Mouse (Mus musculus) embryonic facial prominence, embryonic 10.5 days (tissue): ENCODE measurements around the gene Fzr1. TPM values are rescaled to one million over a fixed set of nuclear protein-coding genes. Genes with fewer than 3 reads are reported as not detected.

ENCODE experiments used
- DNase-seq: peaks from one replicate; pipeline ENCODE4 v3.0.0-alpha.2; 2017; ENCODE audit warnings: low spot score
- H3K27ac ChIP-seq: fragments of 300-500 bp; sonication (generic); replicated peaks from 2 replicates; pipeline ENCODE4 v1.5.1; 2016; ENCODE audit warnings: mild to moderate bottlenecking
- H3K27me3 ChIP-seq: fragments of 300-500 bp; sonication (generic); replicated peaks from 2 replicates; pipeline ENCODE4 v1.6.1; 2016; ENCODE audit warnings: low read depth, mild to moderate bottlenecking; ENCODE audit not compliant: poor library complexity, severe bottlenecking
- H3K36me3 ChIP-seq: fragments of 300-500 bp; sonication (generic); replicated peaks from 2 replicates; pipeline ENCODE4 v1.6.1; 2016; ENCODE audit warnings: mild to moderate bottlenecking, moderate library complexity
- H3K4me1 ChIP-seq: fragments of 300-500 bp; sonication (generic); 2 replicates; pipeline ENCODE4 v1.6.1; 2016
- H3K4me3 ChIP-seq: fragments of 300-500 bp; sonication (generic); 2 replicates; pipeline ENCODE4 v1.5.1; 2016; ENCODE audit warnings: mild to moderate bottlenecking, moderate library complexity
- H3K9me3 ChIP-seq: fragments of 300-500 bp; sonication (generic); 2 replicates; pipeline ENCODE4 v1.6.1; 2016; ENCODE audit warnings: mild to moderate bottlenecking
- WGBS: fragments of 180-500 bp; shearing (Covaris S2); methylation state at CpG from one replicate; pipeline ENCODE4 v1.1.7; 2016; 5-methylcytosine and 5-hydroxymethylcytosine counted together
- polyA plus RNA-seq: library from polyadenylated mRNA; unstranded; fragments of >200 nt; fragmentation: Nextera tagmentation; extraction: Ambion mirVana; gene quantifications from 2 replicates; pipeline ENCODE4 v1.2.1, GENCODE M21; 2016

Fzr1 gene
- polyA plus RNA-seq, 1 experiment from 2014 or later, result 134 TPM

DNA sequence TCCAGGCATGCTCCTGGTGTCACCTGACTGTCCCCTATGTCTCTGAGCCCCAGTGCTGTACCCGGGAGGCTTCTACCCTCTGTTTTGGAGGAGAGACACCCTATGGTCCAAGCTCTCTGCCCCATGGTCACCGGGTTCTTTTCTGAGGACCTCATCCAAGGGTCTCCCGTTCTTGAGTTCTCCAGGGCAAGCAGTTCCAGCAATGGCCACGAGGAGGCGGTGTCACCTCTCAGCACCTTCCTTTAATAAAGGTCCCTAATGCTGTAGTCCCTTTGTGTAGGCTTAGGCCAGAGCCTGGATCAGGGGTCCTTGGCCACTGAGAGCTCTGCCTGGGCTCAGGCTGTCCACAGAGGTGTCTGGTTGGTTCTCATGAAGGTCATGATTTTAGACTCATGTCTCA lies 16.8 kb upstream of the Fzr1 start:
- H3K4me1 ChIP-seq, result peaks cover 38% of the 10 kb centered on the region
- WGBS, result 14% methylated on average over 5 of the region's 5 CpGs
- H3K27ac ChIP-seq, result no peak overlapping the region
- no peak overlapping the region for H3K4me3 ChIP-seq
- peaks cover 39% of the 10 kb centered on the region for H3K27me3 ChIP-seq
- DNase-seq, result peak; percentile 82
- H3K9me3 ChIP-seq, result no peaks in the 10 kb centered on the region
- H3K36me3 ChIP-seq, result peaks cover 25% of the 10 kb centered on the region

DNA sequence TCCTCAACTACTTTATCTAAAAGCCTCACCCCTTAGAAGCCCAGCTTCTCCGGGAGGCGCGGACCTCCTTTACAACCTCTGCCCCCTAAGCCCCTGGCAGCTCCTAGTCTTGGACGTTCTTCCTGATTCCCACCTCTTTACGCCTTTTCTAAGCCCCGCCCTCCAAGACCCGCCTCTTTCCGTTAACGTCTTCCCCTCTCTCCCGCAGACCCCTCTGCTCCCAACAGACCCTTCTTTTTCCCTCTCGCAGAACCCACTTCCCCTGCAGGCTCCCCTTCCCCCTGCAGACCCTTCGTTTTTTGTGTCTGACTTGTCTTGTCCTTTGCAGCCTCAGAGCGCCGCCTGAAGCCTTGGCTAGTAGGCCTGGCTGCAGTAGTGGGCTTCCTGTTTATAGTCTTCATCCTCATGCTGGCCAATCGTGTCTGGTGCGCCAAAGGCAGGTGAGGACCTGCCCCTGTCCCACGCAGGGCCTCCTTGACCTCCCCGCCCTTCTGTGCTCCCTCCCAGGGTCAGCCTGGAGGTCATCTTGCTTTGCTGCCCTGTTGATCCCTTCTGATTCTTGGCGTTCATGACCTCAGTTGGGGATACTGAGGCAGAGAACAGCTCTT lies 15.2 kb upstream of the Fzr1 start:
- DNase-seq, result no peak
- H3K36me3 ChIP-seq, result peaks cover 20% of the 10 kb centered on the region

DNA sequence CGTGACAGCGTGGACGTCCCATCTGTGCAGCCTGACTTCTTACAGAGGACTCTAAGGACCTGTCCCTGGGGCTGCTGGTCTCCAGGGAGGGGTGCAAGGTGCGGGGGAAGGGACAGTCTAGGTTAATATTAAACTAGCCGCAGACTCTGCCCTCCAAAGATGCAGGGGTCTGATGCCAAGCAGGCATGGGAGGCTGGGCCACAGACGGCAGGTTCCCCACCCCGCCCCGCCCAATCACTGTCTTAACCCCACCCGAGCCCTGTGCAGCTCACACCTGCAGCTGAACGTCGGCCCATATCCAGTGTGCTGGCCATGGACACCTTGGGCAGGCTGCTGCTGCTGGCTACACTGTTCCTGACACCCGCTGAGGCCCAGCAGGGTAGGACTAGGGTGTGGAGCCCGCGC lies 14.5 kb upstream of the Fzr1 start, which contains the start of gene Smim24:
TSS of gene Smim24 (plus strand) at position 271 of the 405 bp plus-strand sequence.
- Histone ChIP-seq H3K36me3 (peaks cover 28% of the 10 kb centered on the region), H3K9me3 (no peaks in the 10 kb centered on the region), H3K27ac (peak within 1 kb of the TSS; percentile 68), H3K4me1 (peaks cover 39% of the 10 kb centered on the region), H3K4me3 (peak within 1 kb of the TSS; percentile 53), H3K27me3 (peaks cover 21% of the 10 kb centered on the region)
- DNase-seq, result no peak
- 64% methylated on average over 14 of the region's 14 CpGs for WGBS

More for the DNA sequence above, 15.2 kb upstream of the Fzr1 start:
- WGBS, result 5% methylated on average over 19 of the region's 19 CpGs
- peaks cover 28% of the 10 kb centered on the region for H3K27me3 ChIP-seq
- H3K4me3 ChIP-seq, result peak overlapping the region; percentile 53
- H3K27ac ChIP-seq, result peak overlapping the region; percentile 68
- no peaks in the 10 kb centered on the region for H3K9me3 ChIP-seq
- peaks cover 39% of the 10 kb centered on the region for H3K4me1 ChIP-seq

DNA sequence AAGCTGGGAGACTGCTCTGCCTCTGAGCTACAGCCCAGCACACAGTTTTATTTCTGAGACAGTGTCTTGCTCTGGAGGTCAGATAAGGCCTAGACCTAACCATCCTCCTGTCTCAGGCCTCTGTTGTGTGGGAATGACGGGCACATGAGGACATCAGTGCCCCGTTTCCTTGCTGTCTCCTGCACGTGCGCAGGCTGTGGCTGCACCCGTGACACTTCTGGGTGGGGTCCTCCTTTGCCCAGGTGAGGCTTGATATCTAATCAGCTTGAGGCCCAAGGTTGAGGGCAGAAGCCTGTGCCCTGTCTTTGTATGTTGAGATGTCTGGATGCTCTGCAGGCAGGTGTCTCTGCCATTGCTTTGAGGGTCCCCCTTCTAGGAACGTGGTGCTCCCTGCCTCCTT lies 14.0 kb upstream of the Fzr1 start:
- Histone ChIP-seq H3K4me3 (peak overlapping the region; percentile 2; the same call in 1 of the 2 replicates), H3K9me3 (no peaks in the 10 kb centered on the region), H3K36me3 (peaks cover 33% of the 10 kb centered on the region), H3K27me3 (peaks cover 16% of the 10 kb centered on the region; the same call in 1 of the 2 replicates), H3K4me1 (peaks cover 36% of the 10 kb centered on the region), H3K27ac (peak overlapping the region; percentile 68; the same call in 1 of the 2 replicates)
- WGBS, result 94% methylated on average over 6 of the region's 6 CpGs
- DNase-seq, result no peak

DNA sequence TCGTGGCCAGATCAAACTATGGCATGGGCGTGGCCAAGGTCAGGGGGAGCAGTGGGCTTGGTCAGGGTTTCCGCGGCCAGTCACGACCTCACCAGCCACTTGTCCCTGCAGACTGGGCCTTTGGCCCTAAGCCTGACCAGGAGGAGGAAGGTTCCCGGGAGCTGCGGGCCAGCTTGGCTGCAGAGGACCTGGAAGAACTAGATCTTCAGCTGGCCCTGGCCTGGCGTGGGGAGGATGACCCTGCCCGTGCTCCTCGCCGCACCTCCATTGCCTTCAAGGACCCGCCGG lies 12.3 kb upstream of the Fzr1 start:
- 88% methylated on average over 13 of the region's 13 CpGs for WGBS
- H3K27me3 ChIP-seq, result 0 out of 2 replicates have a peak, but pooled peaks cover 8% of the 10 kb centered on the region
- H3K4me3 ChIP-seq, result no peak overlapping the region
- no peak overlapping the region for H3K27ac ChIP-seq
- DNase-seq, result no peak
- peaks cover 50% of the 10 kb centered on the region for H3K36me3 ChIP-seq
- no peaks in the 10 kb centered on the region for H3K9me3 ChIP-seq
- peaks cover 36% of the 10 kb centered on the region for H3K4me1 ChIP-seq

DNA sequence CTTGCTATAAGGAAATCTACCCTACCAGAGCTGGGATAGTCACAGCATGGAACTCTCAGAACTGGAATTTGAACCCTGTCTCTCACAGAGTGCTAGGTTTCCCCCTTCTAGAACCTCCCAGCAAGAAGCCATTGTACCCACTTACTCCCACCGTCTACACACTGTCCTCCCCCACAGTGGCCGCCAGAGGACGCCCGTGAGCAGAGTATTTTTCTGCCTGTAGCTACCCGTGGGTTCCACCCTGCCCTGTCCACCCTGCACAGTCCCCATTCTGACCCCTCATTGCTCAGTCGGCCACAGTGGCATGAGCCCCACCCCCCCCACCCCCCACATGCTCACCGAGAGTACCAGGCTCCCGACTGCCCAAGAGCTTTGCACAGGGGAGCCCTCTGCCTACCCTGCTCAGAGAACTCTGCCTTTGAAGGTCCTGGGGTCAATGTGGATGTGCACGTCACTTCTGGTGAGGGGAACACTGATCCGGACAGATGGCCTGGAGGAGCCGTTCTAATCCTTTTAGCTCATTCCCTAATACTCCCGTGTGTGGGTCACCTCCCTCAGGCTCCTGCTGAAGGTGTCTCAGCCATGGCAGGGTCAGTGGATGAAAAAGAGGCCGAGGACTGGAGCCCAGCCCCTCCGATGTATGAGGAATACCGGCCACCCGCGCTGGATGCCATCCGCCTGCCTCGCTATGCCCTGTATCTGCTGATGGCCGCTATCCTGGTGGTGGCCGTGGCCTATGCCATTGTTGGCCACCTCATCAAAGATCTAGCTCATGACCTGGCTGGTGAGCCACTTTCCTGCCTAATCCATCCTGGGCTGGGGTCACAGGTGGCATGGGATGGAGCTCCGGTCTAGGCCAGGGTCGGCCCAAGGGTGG lies 11.7 kb upstream of the Fzr1 start:
- H3K4me3 ChIP-seq, result no peak overlapping the region
- H3K36me3 ChIP-seq, result peaks cover 51% of the 10 kb centered on the region
- peak overlapping the region; percentile 49; the same call in 1 of the 2 replicates for H3K27ac ChIP-seq
- 61% methylated on average over 23 of the region's 23 CpGs for WGBS
- H3K4me1 ChIP-seq, result peaks cover 41% of the 10 kb centered on the region
- DNase-seq, result peak; percentile 79
- H3K27me3 ChIP-seq, result 0 out of 2 replicates have a peak, but pooled peaks cover 8% of the 10 kb centered on the region
- no peaks in the 10 kb centered on the region for H3K9me3 ChIP-seq

DNA sequence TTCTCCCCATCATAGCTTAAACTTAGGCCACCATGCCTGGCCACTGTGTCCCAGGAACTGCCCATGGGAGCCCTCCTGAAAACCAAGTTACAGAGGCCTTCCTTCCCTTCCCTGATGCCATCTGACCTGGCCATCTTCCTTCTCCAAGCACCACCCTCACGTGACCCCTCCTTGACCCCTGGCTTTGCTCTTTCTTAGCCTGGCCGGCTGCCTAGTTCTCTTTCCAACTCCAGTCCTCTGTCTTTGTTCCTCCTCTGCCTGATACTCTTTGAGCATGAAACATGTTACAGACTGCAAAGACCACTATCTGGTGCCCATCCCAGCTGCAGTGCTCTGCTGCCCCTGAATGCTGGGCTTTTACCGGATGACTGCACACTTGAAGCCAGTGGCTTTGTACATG lies 11.1 kb upstream of the Fzr1 start:
- peak overlapping the region; percentile 36; the same call in 1 of the 2 replicates for H3K27ac ChIP-seq
- 0 out of 2 replicates have a peak, but pooled peaks cover 8% of the 10 kb centered on the region for H3K27me3 ChIP-seq
- 60% methylated on average over 3 of the region's 3 CpGs for WGBS
- H3K36me3 ChIP-seq, result peaks cover 51% of the 10 kb centered on the region
- H3K4me1 ChIP-seq, result peaks cover 46% of the 10 kb centered on the region
- no peak overlapping the region for H3K4me3 ChIP-seq
- H3K9me3 ChIP-seq, result no peaks in the 10 kb centered on the region
- no peak for DNase-seq

DNA sequence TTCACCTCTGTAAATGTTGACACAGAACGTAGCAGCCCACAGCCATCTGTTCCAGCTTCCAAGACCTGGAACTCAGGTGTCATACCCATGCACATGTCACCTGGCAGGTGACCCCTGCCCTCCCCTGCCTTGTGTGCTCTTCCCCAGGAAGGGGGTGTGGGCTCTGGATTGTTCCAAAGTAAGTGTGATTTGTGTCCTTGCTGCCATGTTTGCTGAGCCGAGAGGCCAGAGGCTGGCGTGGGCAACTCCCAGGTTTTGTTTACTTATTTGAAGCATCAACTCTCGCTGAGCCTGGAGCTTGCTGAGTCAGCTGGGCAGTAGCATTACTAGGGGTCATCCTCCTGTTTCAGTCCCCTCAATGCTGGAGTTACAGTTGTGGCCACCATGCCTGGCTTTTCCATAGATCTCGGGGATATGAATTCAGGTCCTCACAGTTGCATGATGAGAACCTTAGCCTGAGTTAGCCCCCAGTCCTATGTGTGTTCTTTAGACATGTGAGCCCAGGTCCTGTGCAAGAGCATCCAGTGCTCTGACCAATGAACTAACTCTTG lies 10.3 kb upstream of the Fzr1 start, which contains the start of gene Gm48552:
TSS of gene Gm48552 (plus strand) at position 501 of the 551 bp plus-strand sequence.
- WGBS, result 90% methylated on average over 5 of the region's 5 CpGs
- H3K27me3 ChIP-seq, result 0 out of 2 replicates have a peak, but pooled peaks cover 3% of the 10 kb centered on the region
- peaks cover 51% of the 10 kb centered on the region for H3K36me3 ChIP-seq
- H3K9me3 ChIP-seq, result no peaks in the 10 kb centered on the region
- no peak within 1 kb of the TSS for H3K4me3 ChIP-seq
- peaks cover 39% of the 10 kb centered on the region for H3K4me1 ChIP-seq
- DNase-seq, result no peak
- H3K27ac ChIP-seq, result peak within 1 kb of the TSS; percentile 49; the same call in 1 of the 2 replicates

DNA sequence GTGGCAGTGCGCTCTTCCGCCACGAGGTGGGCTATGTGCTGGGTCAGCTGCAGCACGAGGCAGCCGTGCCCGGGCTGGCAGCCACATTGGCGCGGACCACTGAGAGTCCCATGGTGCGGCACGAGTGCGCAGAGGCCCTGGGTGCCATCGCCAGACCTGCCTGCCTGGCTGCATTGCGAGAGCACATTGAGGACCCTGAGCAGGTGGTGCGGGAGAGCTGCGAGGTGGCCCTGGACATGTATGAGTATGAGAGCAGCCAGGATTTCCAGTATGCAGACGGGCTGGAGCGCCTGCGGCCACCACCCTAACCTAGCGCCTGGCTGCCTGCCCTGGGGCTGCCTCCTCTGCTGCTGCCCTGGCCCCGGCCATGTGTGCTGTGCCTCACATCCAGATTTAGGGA lies 9.4 kb upstream of the Fzr1 start:
- Histone ChIP-seq H3K9me3 (no peaks in the 10 kb centered on the region), H3K36me3 (peaks cover 51% of the 10 kb centered on the region), H3K4me3 (0 out of 2 replicates have a peak overlapping the region, but pooled peaks have one; percentile 16), H3K4me1 (peaks cover 30% of the 10 kb centered on the region), H3K27ac (no peak overlapping the region), H3K27me3 (0 out of 2 replicates have a peak, but pooled peaks cover 3% of the 10 kb centered on the region)
- DNase-seq, result no peak
- 94% methylated on average over 20 of the region's 20 CpGs for WGBS

DNA sequence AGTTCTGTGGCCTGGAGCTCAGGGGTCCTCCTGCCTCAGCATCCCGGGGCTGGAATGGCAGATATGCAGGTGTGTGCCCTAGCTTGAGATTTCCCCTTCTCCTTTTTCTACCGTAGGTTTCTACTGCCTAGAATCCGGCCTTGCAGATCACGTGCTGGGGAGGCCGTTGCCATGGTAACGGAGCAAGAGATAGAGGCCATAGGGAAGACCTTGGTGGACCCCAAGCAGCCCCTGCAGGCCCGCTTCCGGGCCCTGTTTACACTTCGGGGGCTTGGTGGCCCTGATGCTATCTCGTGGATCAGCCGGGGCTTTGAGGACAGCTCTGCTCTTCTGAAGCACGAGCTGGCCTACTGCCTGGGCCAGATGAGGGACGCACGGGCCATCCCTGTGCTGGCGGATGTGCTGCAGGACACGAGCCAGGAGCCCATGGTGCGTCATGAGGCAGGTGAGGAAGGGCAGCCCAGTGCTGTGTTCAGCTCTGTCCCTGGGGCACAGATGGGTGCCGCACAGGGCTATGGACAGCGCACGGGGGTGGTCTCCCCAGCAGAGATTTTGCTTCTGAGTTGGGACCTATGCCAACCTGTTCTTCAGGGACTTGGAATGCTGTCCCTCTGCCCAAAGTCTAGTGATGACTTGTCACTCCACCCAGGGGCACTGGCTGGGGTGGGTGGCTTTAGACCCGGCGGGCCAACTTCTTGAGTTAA lies 7.4 kb upstream of the Fzr1 start:
- DNase-seq, result no peak
- no peak overlapping the region for H3K27ac ChIP-seq
- H3K4me3 ChIP-seq, result peak overlapping the region; percentile 98
- 88% methylated on average over 22 of the region's 22 CpGs for WGBS
- no peaks in the 10 kb centered on the region for H3K9me3 ChIP-seq
- peaks cover 30% of the 10 kb centered on the region for H3K4me1 ChIP-seq
- H3K27me3 ChIP-seq, result no peaks in the 10 kb centered on the region
- H3K36me3 ChIP-seq, result peaks cover 42% of the 10 kb centered on the region

DNA sequence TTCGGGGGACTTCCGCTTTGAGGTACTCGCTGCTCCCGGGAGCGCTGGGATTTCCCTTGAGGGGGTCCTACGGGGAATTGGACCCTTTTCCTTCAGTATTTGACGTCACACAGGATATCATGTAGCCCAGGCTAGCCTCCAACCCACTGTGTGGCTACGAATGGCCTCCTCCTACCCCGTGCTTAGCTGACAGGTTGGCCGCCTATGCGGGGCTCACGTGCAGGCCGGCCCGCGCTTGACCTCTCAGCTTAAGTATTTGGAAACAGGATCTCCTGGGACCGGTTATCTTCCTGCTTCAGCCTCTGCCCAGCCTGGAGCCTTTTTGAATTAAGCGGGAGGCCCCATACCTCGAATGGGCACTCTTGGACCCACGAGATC lies 6.3 kb upstream of the Fzr1 start:
- no peaks in the 10 kb centered on the region for H3K9me3 ChIP-seq
- H3K4me3 ChIP-seq, result peak overlapping the region; percentile 98
- no peaks in the 10 kb centered on the region for H3K27me3 ChIP-seq
- H3K36me3 ChIP-seq, result peaks cover 37% of the 10 kb centered on the region
- under 1% methylated on average over 19 of the region's 19 CpGs for WGBS
- H3K27ac ChIP-seq, result peak overlapping the region; percentile 91
- H3K4me1 ChIP-seq, result peaks cover 25% of the 10 kb centered on the region
- DNase-seq, result no peak
